Mouse (Mus musculus): ENCODE data around the gene Heatr4. TPM values are rescaled to one million over a fixed set of nuclear protein-coding genes. Genes with fewer than 3 reads are reported as not detected.
A peak's percentile ranks its signal among the peaks of the same experiment; 100 is the strongest.

The Heatr4 gene
- total and polyA plus RNA-seq, 2 experiments from 2014 or later = 0.05 TPM; not detected in 1

- H3K4me1 ChIP-seq (ENCODE audit: insufficient read depth, low read length) = no peaks in the 10 kb centered on the region
- 82% methylated on average over 7 of the region's 7 CpGs for WGBS
- H3K9ac ChIP-seq (replicated peaks; ENCODE audit: low read length, poor library complexity, severe bottlenecking) = no peak overlapping the region
- TF ChIP-seq CTCF (IDR thresholded peaks at IDR 0.05) = no peak
- no peaks in the 10 kb centered on the region for H3K27me3 ChIP-seq (ENCODE audit: insufficient read depth, low read length)
- no peaks in the 10 kb centered on the region for H3K9me3 ChIP-seq (ENCODE audit: low read length)
- H3K4me2 ChIP-seq (ENCODE audit: low read depth, low read length, poor library complexity, severe bottlenecking) = no peak overlapping the region
- no peak overlapping the region for H3K4me3 ChIP-seq (ENCODE audit: low read depth, low read length)
- ATAC-seq (ENCODE audit: low FRiP score) = no peak
- DNase-seq (ENCODE audit: low spot score) = no peak
- no peaks in the 10 kb centered on the region for H3K36me3 ChIP-seq (ENCODE audit: insufficient read depth, low read length)
- H3K27ac ChIP-seq (ENCODE audit: low read depth, low read length) = no peak overlapping the region
Observed at GRCm38 (mm10) chr12:83965235-83965634, 19.4 kb downstream of the Heatr4 start.

GRCm38 (mm10) chr12:83958278-83958677 is 26.4 kb downstream of the Heatr4 start:
- H3K36me3 ChIP-seq (ENCODE audit: insufficient read depth, low read length) = 0 out of 2 replicates have a peak, but pooled peaks cover 7% of the 10 kb centered on the region

GRCm38 (mm10) chr12:83951711-83952575 is 32.7 kb downstream of the Heatr4 start:
- peaks cover 9% of the 10 kb centered on the region for H3K4me1 ChIP-seq (ENCODE audit: insufficient read depth, low read length)
- no peak for TF ChIP-seq CTCF (IDR thresholded peaks at IDR 0.05)
- 69% methylated on average over 32 of the region's 32 CpGs for WGBS
- peak overlapping the region; percentile 87 for H3K4me2 ChIP-seq (ENCODE audit: low read depth, low read length, poor library complexity, severe bottlenecking)
- ATAC-seq (ENCODE audit: low FRiP score) = 0 out of 2 replicates have a peak, but pooled peaks have one; percentile 5
- DNase-seq (ENCODE audit: low spot score) = no peak
- peak overlapping the region; percentile 83 for H3K4me3 ChIP-seq (ENCODE audit: low read depth, low read length)
- H3K27ac ChIP-seq (ENCODE audit: low read depth, low read length) = no peak overlapping the region
- H3K27me3 ChIP-seq (ENCODE audit: insufficient read depth, low read length) = no peaks in the 10 kb centered on the region
- 0 out of 2 replicates have a peak, but pooled peaks cover 3% of the 10 kb centered on the region for H3K36me3 ChIP-seq (ENCODE audit: insufficient read depth, low read length)
- peak overlapping the region; percentile 79 for H3K9ac ChIP-seq (replicated peaks; ENCODE audit: low read length, poor library complexity, severe bottlenecking)
- H3K9me3 ChIP-seq (ENCODE audit: low read length) = no peaks in the 10 kb centered on the region

More at GRCm38 (mm10) chr12:83958278-83958677, 26.4 kb downstream of the Heatr4 start:
- Histone ChIP-seq H3K4me2 (ENCODE audit: low read depth, low read length, poor library complexity, severe bottlenecking) (no peak overlapping the region), H3K27ac (ENCODE audit: low read depth, low read length) (no peak overlapping the region), H3K27me3 (ENCODE audit: insufficient read depth, low read length) (no peaks in the 10 kb centered on the region), H3K4me3 (ENCODE audit: low read depth, low read length) (no peak overlapping the region), H3K4me1 (ENCODE audit: insufficient read depth, low read length) (no peaks in the 10 kb centered on the region), H3K9me3 (ENCODE audit: low read length) (no peaks in the 10 kb centered on the region), H3K9ac (replicated peaks; ENCODE audit: low read length, poor library complexity, severe bottlenecking) (no peak overlapping the region)
- TF ChIP-seq CTCF (IDR thresholded peaks at IDR 0.05) = no peak
- 91% methylated on average over 9 of the region's 9 CpGs for WGBS
- ATAC-seq (ENCODE audit: low FRiP score) (no peak), DNase-seq (ENCODE audit: low spot score) (no peak)

GRCm38 (mm10) chr12:83950840-83951701 is 33.6 kb downstream of the Heatr4 start:
- 0 out of 2 replicates have a peak, but pooled peaks cover 3% of the 10 kb centered on the region for H3K36me3 ChIP-seq (ENCODE audit: insufficient read depth, low read length)
- no peaks in the 10 kb centered on the region for H3K9me3 ChIP-seq (ENCODE audit: low read length)
- under 1% methylated on average over 80 of the region's 116 CpGs for WGBS
- no peaks in the 10 kb centered on the region for H3K27me3 ChIP-seq (ENCODE audit: insufficient read depth, low read length)
- peak overlapping the region; percentile 87 for H3K4me2 ChIP-seq (ENCODE audit: low read depth, low read length, poor library complexity, severe bottlenecking)
- no peak for TF ChIP-seq CTCF (IDR thresholded peaks at IDR 0.05)
- peak overlapping the region; percentile 83 for H3K4me3 ChIP-seq (ENCODE audit: low read depth, low read length)
- peak overlapping the region; percentile 79 for H3K9ac ChIP-seq (replicated peaks; ENCODE audit: low read length, poor library complexity, severe bottlenecking)
- H3K27ac ChIP-seq (ENCODE audit: low read depth, low read length) = peak overlapping the region; percentile 89
- peaks cover 9% of the 10 kb centered on the region for H3K4me1 ChIP-seq (ENCODE audit: insufficient read depth, low read length)
- ATAC-seq (ENCODE audit: low FRiP score) (peak; percentile 58), DNase-seq (ENCODE audit: low spot score) (peak; percentile 50)

- H3K27ac ChIP-seq (ENCODE audit: low read depth, low read length) = peak within 1 kb of the TSS; percentile 89
- H3K9me3 ChIP-seq (ENCODE audit: low read length) = no peaks in the 10 kb centered on the region
- peak within 1 kb of the TSS; percentile 87 for H3K4me2 ChIP-seq (ENCODE audit: low read depth, low read length, poor library complexity, severe bottlenecking)
- WGBS = 0% methylated on average over 35 of the region's 37 CpGs
- no peaks in the 10 kb centered on the region for H3K27me3 ChIP-seq (ENCODE audit: insufficient read depth, low read length)
- peak within 1 kb of the TSS; percentile 79 for H3K9ac ChIP-seq (replicated peaks; ENCODE audit: low read length, poor library complexity, severe bottlenecking)
- peaks cover 9% of the 10 kb centered on the region for H3K4me1 ChIP-seq (ENCODE audit: insufficient read depth, low read length)
- peak; percentile 89 for ATAC-seq (ENCODE audit: low FRiP score)
- DNase-seq (ENCODE audit: low spot score) = peak; percentile 92
- H3K36me3 ChIP-seq (ENCODE audit: insufficient read depth, low read length) = no peaks in the 10 kb centered on the region
- TF ChIP-seq CTCF (IDR thresholded peaks at IDR 0.05) = no peak
- H3K4me3 ChIP-seq (ENCODE audit: low read depth, low read length) = peak within 1 kb of the TSS; percentile 83
Observed at GRCm38 (mm10) chr12:83950493-83950839, 34.2 kb downstream of the Heatr4 start, which contains the start of gene Riox1. Riox1 (plus strand) TSS chr12:83950608.
